1 mouse cellular context compared by ENCODE assay signal in the genomic region with DNA sequence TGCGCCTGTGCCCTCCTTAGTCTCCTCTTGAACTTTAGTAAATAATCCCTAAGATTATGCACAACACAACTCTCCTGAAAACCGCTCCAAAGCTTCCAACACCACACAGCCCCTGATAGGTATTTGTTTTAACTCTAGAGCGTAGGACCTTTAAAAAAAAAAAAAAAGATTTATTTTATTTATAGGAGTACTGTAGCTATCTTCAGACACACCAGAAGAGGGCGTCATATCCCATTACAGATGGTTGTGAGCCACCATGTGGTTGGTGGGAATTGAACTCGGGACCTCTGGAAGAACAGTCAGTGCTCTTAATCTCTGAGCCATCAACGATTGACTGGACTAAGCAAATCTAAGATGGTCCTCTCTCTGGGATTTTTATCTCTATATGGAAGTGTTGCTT.
TF ChIP-seq lines count a peak whose summit lies in the region.

No protein-coding gene starts in this region.

TF ChIP-seq in MEL, 35 proteins besides CTCF, POLR2A, EP300 and RAD21 (continued from another document):
- TF ChIP-seq MEF2A (IDR thresholded peaks at IDR 0.05; ENCODE audit: extremely low read depth, insufficient replicate concordance, low read depth, low read length, poor library complexity, severe bottlenecking) (no peak), HCFC1 (IDR thresholded peaks at IDR 0.05; ENCODE audit: low read depth, low read length) (peak; percentile 20; the same call in 1 of the 2 replicates), TCF12 (IDR thresholded peaks at IDR 0.05; ENCODE audit: low read depth, low read length) (no peak), RCOR1 (IDR thresholded peaks at IDR 0.05; ENCODE audit: low read depth, low read length) (no peak), MXI1 (IDR thresholded peaks at IDR 0.05; ENCODE audit: low read depth, low read length) (no peak), CHD1 (IDR thresholded peaks at IDR 0.05; ENCODE audit: low read depth, low read length) (no peak)
